Mouse (Mus musculus): ENCODE results near the gene Ciz1.
A peak's percentile ranks its signal among the peaks of the same experiment; 100 is the strongest.

DNA sequence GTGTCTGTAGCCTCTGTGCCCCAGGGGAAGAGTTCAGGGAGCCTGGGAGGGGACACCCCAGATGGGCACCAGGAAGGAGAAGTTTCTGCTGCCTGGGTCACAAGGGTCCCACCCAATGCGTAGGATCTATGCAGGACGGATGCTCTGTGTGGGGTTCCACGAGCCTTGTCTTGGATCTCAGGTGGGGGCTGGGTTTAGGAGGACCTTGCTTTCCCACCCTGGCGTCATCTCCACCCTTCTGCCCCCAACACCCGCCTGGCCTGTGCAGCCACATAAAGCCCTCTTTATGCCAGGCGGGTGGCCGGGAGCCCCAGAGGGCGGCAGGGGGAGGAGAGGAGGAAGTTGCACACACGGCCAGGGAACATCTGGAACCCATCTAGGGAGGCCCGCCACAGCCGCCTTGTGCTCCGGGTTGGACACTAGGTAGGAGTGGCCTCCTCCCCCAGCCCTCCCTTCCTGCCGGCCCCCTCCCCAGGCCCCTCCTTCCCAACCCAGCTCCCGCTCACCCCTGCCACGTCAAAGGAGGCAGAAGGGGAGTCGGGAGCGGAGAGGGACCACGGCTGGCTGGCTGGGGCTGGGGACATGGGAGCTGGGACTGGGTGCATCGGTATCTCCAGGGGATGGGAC, 34.2 kb upstream of the Ciz1 start:
- no peak for TF ChIP-seq CTCF (IDR thresholded peaks at IDR 0.05; ENCODE audit: borderline replicate concordance, extremely low read depth, insufficient read depth, insufficient read length)
- 0 out of 2 replicates have a peak, but pooled peaks have one; percentile 9 for TF ChIP-seq POLR2A (IDR thresholded peaks at IDR 0.05; ENCODE audit: borderline replicate concordance, extremely low read depth, insufficient read depth, insufficient read length, poor library complexity, severe bottlenecking)

Data from brain, embryonic 14.5 days (tissue).